In genomic region chr10:111977584-111977983, GRCm38 (mm10) we compare ENCODE assay signal across 7 mouse cellular contexts. TPM values are rescaled to one million over a fixed set of nuclear protein-coding genes. Genes with fewer than 3 reads are reported as not detected.
DNase-seq lines count a peak whose midpoint lies in the region; ATAC-seq and TF ChIP-seq lines count a peak whose summit lies in the region.

No protein-coding gene starts in this region.

- H3K4me2 ChIP-seq in forebrain, postnatal 0 days (ENCODE audit: low read depth): no peak overlapping the region
- H3K4me2 ChIP-seq in lung, postnatal 0 days (replicated peaks; ENCODE audit: low read depth, low read length): no peak overlapping the region

- no peak overlapping the region for H3K27ac ChIP-seq in forebrain, postnatal 0 days (ENCODE audit: low read depth, low read length)
- H3K27ac ChIP-seq in lung, postnatal 0 days (ENCODE audit: low read length): no peak overlapping the region

- H3K36me3 ChIP-seq in forebrain, postnatal 0 days (ENCODE audit: insufficient read depth): peaks cover 48% of the 10 kb centered on the region
- peaks cover 15% of the 10 kb centered on the region; the same call in 1 of the 2 replicates for H3K36me3 ChIP-seq in lung, postnatal 0 days (ENCODE audit: insufficient read depth, low read length)

- no peak for ATAC-seq in forebrain, postnatal 0 days
- peak; percentile 25; the same call in 1 of the 2 replicates for ATAC-seq in lung, postnatal 0 days

- no peak overlapping the region for H3K4me3 ChIP-seq in forebrain, postnatal 0 days (ENCODE audit: low read depth, low read length)
- no peak overlapping the region for H3K4me3 ChIP-seq in lung, postnatal 0 days (ENCODE audit: low read depth, low read length)

- H3K27me3 ChIP-seq in forebrain, postnatal 0 days (ENCODE audit: insufficient read depth, low read length): no peaks in the 10 kb centered on the region
- no peaks in the 10 kb centered on the region for H3K27me3 ChIP-seq in lung, postnatal 0 days (replicated peaks; ENCODE audit: insufficient read depth, low read length)

- no peak for TF ChIP-seq EP300 in lung, postnatal 0 days (IDR thresholded peaks at IDR 0.05)

- WGBS in forebrain, postnatal 0 days: 45% methylated on average over 5 of the region's 5 CpGs
- WGBS in lung, postnatal 0 days: 44% methylated on average over 5 of the region's 5 CpGs

- no peak overlapping the region for H3K9ac ChIP-seq in forebrain, postnatal 0 days
- no peak overlapping the region for H3K9ac ChIP-seq in lung, postnatal 0 days (replicated peaks; ENCODE audit: low read depth)

- peak; percentile 92 for TF ChIP-seq CTCF in forebrain, postnatal 0 days (IDR thresholded peaks at IDR 0.05; ENCODE audit: low read depth)
- peak; percentile 95 for TF ChIP-seq CTCF in lung, postnatal 0 days (IDR thresholded peaks at IDR 0.05)

- peak; percentile 88 for DNase-seq in 3T3-L1 (ENCODE audit: low read depth, low spot score)
- peak; percentile 77 for DNase-seq in CD4-positive helper T cell, adult 2 months (ENCODE audit: low read depth, low spot score)
- DNase-seq in brain, adult 2 months (ENCODE audit: low read depth, low spot score): peak; percentile 69
- DNase-seq in forebrain, postnatal 0 days: peak; percentile 75
- DNase-seq in layer of hippocampus, adult 11-12 months (ENCODE audit: low spot score): peak; percentile 58
- peak; percentile 72 for DNase-seq in lung, postnatal 0 days (ENCODE audit: low spot score)
- peak; percentile 47 for DNase-seq in right cerebral cortex, postnatal 14 days

- H3K4me1 ChIP-seq in forebrain, postnatal 0 days (ENCODE audit: insufficient read depth): peaks cover 7% of the 10 kb centered on the region
- peaks cover 5% of the 10 kb centered on the region; the same call in 1 of the 2 replicates for H3K4me1 ChIP-seq in lung, postnatal 0 days (ENCODE audit: insufficient read depth, low read depth, low read length)

- no peaks in the 10 kb centered on the region for H3K9me3 ChIP-seq in forebrain, postnatal 0 days (ENCODE audit: low read length)
- no peaks in the 10 kb centered on the region for H3K9me3 ChIP-seq in lung, postnatal 0 days (ENCODE audit: low read length)

RNA-seq across cellular contexts. Expression of gene Krr1, which starts 5.1 kb away (rescaled TPM):
- total RNA-seq in forebrain, postnatal 0 days (2014; rRNA removed): 32.5 and 38.2 TPM in 2 replicates
- 30.5 and 30.8 TPM in 2 replicates for polyA plus RNA-seq in forebrain, postnatal 0 days (2015; fragmentation: Nextera tagmentation; extraction: Ambion mirVana)
- polyA plus RNA-seq in lung, postnatal 0 days (2015; fragmentation: Nextera tagmentation; extraction: Ambion mirVana): 18.6 and 20.6 TPM in 2 replicates

RNA-seq across cellular contexts. Expression of gene Glipr1, which starts 24.8 kb away (rescaled TPM):
- total RNA-seq in forebrain, postnatal 0 days (2014; rRNA removed): 0.48 and 0.85 TPM in 2 replicates
- 1.9 and 2.0 TPM in 2 replicates for polyA plus RNA-seq in forebrain, postnatal 0 days (2015; fragmentation: Nextera tagmentation; extraction: Ambion mirVana)
- 9.4 and 9.6 TPM in 2 replicates for polyA plus RNA-seq in lung, postnatal 0 days (2015; fragmentation: Nextera tagmentation; extraction: Ambion mirVana)
